Mouse (Mus musculus): ENCODE data around the gene 3110018I06Rik. TPM values are rescaled to one million over a fixed set of nuclear protein-coding genes. Genes with fewer than 3 reads are reported as not detected.

Gene 3110018I06Rik
- not detected for total RNA-seq (2021)

DNA sequence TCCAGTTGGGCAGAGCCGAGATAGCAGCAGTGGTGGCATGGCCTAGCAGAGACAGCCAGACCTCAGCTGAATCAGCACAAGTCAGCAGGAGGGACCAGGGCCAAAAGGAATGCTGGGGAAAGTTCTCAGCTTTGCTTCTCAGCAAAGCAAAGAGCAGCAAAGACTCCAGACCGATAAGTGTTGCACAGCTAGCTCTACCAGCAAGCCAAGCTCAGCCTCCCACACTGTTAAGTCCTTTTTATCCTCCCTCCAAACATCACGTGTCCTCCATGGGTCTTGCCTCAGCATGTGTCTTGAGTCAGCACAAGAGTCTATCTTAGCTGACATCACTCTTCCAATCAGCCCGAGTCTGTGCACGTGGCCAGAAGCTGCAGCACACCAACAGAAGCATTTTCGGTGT, at the start of gene 3110018I06Rik:
3110018I06Rik (plus strand) TSS at position 262 of the 400 bp plus-strand sequence.
- no peak for DNase-seq

DNA sequence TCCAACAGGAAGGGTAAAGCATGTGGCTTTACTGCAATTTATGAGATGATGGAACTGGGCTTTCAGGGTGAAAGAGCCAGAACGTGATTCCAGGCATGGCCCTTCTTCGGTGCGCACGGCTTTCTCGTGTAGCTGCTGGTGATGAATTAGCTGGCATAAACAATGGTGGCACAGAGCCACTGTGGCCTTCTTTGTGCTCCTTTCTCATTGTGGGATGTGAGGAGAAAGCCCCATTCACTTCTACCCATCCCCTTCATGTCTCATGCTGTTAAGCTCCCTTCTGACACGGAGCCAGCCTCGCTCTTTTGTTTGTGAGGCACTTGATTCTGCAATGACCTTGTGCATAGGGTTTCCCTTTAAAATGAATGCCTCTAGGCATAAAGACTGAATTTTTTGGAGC, 43.8 kb upstream of the 3110018I06Rik start:
- DNase-seq = no peak

DNA sequence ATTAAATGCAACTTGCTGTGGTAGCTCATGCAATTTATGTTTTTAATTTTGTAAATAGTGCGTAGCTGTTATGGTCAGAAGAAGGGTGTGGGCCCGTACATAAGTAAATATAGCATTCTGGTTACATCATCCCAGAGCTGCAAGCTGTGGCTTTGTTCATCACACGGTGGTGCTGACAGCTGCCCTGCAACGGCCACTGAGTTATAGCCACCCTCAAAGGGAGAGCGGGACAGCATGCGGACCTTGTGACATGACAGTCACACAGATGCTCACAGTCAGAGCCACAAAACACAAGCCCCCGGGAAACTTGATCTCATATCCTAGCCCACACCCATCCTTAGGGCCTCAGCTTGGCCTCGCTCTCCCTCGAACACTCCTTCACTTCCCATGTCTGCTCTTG, 30.6 kb upstream of the 3110018I06Rik start:
- no peak for DNase-seq

DNA sequence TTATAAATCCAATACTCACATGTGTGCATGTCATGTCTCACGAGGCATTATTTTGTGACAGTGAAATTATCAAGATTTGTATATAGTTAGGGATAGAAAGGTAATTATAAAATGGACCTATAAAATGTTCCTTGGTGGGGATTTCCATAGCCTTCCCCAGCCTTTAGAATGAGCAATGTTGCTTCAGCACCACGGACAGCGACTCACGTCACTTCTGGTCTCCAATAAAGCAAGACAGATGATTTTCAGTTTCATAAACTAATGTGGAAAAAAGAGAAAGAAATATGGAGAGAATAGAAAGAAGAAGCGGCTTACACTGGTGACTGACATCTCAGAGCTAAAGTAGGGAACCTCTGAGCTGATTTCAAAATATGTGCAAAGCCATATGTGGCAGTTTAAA, 23.7 kb upstream of the 3110018I06Rik start:
- DNase-seq = no peak

DNA sequence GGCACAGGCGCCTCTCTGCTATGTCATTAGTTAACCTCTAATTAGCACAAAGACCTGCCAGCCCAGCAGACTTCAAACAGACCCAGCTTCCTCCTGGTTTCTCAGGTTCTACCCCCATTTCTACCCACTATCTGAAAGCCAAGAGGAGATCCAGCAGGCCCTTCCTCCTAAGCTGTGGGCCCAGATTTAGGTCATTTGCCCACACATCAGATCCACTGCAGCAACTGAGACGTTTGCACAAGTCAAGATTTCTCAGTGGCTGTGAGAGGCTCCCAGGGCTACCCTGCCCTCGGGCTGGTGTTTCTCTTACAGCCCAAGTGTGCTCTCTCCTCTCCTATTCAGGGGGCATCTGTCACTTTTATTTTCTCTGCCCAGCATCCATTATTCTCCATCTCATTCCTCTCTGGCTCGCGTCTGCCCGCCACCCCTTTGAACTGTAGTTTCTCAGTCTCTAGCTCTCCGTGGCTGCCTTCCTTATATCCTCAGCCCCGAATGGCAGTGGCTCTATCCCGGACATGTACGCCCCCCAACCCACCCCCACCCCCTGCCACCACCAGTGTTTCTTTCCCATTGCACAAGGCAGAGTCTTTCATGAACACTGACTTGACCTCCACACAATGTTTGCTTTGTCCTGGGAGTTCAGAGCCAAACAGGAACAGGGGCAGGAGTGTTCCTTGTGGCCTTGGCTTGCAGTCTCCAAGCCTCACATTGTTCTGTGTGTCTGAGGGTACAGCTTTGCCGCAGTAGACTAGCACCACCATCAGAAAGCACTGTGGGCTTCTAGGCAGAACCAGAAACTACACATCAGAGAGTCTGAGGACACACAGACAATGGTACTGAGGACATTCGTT, 11.8 kb upstream of the 3110018I06Rik start:
- DNase-seq = no peak

DNA sequence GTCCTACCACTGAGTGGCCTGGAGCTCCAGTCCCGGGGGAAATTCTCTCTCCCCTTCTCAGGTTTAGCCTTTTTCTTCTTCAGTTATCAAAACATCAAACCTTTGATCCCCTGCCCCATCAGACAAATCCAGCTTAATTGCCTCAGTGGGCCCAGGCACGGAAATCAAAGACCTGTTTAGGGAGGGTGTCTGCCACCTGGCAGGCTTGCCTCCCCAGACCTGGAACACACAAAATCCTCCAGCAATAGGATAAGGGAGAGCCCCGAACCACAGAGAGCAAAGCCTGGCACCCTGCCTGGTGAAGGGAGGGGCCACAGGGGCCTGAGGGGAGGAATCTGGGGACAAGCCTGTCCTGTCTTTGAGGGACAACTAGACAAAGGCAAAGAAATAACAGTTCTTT, 9.1 kb upstream of the 3110018I06Rik start:
- DNase-seq = no peak

DNA sequence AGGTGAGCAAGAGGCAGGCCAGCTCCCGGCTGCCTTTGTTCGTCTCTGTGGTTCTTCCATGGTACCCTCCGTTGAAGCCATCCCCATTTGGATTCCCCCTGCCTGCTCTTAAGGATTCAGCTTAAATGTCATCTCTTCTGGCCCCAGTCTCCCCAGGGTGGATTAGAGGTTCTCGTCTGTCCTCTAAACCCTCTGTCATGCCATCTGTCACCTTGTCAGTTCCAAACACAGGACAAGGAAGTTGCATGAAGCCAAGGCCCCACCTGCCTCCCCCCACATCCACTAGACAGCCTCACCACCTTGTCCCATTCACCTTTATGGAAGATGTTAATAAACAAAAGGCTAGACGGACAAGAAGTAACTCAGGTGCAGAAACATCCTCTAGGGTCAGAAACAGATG, 5.4 kb upstream of the 3110018I06Rik start:
- no peak for DNase-seq

DNA sequence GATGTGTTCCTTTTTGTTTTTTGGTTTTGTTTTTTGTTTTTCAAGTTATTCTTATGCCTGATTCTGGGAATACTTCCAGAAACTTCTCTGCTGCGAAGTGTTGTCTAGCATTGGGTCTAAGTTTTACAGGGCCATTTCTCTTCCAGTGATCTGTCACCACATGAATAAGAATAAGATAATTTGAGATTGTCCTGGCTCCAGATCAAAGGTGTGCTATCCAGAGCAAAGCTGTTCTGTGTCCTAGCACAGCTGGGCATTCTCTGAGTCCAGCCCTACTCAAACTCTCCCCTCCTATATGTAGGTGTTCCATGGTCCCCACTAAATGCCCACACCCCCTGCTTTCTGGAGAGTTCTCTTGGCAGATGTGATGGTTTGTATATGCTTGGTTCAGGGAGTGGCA, 2.9 kb downstream of the 3110018I06Rik start:
- DNase-seq = no peak

DNA sequence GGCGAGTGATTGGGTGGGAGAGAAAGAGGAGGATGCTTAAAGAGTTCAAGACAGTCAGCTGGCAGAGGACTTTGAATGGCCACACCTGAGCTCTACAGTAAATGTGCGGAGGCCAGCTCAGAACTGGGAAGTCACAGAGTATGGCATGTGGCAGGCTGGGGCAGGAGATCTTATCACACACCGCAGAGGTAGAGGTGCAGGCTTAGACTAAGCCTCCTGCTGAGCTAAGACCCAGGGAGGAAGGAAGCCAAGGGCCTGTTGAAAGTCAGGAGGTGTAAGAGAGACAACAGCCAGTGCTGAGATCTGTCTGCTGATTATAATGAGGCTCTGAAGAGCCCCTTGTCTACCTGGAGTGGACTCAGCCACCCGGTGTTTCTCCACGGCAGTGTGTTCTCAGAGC, 8.5 kb downstream of the 3110018I06Rik start:
- DNase-seq = no peak

DNA sequence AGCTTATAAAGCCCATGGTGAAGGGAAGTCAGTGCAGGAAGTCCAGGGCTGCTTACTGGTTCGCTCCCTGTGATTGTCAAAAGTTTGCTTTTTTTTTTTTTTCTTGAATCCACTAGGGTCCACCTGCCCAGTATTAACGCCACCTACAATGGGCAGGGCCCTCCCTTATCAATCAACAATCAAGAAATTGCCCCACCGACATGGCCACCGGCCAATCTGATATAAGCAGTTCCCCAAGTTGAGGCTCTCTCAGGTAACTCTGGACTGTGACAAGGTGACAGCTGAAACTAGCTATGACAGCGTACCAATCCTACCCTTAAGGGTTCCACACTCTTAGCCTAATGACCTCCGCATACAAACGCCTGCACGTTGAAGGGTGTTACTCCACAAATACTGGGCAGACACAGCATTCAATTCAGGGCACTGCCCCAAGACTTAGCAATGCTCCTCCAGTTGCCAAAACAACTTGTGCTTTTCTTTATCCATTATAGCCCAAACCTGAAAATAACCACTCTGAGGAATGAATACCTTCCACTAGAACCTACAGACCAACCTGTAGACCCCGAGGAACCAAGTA, 21.3 kb downstream of the 3110018I06Rik start:
- no peak for DNase-seq

DNA sequence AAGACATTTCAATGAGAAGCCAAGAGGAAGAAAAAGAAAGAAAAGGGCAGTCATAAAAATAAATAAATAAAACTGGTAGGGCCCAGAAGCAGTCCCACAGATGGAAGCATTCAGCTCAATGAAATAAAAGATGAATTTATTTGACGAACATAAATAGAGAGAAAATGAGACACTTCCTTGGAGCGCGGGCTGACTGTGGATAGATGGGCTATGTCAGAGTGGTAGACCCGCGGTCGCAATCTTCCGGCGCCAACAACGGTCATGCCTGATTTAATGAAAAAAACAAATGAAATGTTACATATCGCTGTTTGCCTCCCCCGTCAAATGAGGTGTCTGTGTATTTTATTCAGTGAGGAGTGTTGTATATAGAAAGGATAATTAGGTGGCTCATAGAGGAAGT, 22.7 kb downstream of the 3110018I06Rik start:
- DNase-seq = no peak

DNA sequence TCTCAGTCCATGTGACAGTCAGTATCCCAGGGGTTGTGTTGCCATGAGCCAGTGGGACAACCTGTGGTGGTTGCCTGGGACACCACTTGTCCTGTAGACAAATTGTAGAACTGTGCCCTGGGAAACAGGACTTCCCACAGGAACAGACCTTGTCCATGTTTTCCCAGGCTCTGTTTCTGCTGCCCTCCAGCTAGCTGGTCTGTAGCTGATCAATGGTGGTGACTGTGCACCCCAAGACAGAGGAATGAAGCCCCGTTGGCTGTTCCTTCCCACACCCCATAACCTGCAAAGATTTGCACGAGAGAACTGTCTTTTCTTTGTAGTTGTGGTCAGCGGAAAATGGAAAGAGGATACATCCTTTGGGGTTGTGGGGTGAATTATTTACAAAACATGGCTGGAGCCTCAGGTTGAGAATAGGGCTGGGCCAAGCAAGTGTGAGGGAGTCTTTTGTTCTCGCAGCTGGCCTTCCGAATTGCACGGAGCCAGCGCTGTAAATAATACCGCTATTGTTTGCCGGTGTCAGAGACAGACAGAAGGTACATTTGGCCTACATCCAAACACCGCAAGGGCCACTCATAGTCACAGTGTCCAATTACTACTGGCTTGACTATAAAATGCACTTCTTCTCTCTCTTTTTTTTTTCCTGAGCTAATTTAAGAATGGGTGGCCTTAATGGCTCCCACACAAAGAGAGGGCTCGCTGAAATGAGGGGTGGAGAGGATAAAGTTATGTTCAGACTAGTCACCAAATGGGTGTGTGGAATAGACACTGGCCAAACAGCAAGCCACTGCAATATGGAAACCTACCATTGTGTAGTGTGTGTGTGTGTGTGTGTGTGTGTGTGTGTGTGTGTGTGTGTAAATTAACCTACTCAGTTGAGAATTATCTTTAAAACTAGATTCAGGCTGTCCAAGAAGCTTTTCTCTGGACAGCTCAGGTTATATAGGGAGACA, 28.1 kb downstream of the 3110018I06Rik start:
- DNase-seq = no peak

DNA sequence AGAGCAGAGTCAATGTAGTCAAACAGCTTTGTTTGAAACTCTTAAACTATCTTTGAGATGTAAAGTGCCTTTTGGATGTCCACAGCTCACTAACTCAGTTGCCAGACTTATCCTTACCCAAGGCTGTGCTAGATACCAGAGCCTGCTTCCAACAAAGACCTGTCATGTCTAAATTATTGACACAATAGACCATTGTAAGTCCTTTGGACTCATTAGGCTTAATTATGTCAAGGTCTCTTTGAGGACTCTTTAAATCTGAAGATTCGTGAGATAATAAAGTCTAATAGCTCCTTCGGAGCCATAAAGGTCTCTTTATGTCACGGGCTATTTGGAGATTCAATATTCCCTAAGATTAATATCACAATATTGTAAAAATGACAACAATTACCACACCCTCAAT, 32.5 kb downstream of the 3110018I06Rik start:
- no peak for DNase-seq

DNA sequence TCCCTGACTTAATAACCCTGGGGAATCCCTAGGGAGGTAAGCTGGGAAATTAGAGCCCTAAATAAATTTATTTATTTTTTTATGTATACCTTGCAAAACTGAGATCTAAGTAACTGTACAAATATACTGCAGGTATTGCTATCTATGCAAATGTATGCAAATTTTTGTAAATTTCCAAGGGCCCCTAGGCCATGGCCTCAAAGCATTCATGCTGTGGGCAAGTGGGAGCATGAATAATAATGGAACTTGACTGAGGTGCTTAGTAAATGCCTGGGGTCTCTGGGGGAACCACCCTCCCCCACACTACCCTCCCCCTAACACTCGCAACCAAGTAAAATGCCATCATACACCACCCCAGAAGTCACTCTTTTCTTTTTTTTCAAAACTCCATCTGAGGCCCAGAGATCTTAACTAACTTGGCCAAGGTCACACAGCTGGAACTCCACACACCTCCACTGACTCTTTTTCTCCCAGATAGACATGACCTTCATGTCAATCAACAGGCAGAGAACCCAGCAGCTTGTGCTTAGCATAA, 40.0 kb downstream of the 3110018I06Rik start:
- no peak for DNase-seq

DNA sequence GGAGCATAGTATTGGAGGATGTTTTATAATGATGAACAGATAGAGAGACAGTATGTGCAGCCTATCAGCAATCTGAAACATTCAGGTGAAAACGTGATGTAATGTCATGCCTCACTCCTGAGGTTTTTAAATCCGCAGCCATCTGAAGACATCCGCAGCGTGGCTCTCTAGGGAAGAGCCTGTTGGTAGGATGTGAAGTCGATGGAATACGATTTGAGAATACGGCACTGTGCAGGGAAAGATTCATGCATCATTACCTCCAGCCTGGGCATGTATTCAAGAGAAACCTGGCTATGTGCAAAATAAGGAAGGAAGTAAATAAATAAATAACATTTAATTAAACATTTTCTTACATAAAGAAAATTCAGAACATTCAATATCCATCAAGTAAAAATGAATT, 44.4 kb downstream of the 3110018I06Rik start:
- no peak for DNase-seq

Data from layer of hippocampus, postnatal 36 days (tissue).